ENCODE assay signal across 13 mouse cellular contexts in the genomic region with DNA sequence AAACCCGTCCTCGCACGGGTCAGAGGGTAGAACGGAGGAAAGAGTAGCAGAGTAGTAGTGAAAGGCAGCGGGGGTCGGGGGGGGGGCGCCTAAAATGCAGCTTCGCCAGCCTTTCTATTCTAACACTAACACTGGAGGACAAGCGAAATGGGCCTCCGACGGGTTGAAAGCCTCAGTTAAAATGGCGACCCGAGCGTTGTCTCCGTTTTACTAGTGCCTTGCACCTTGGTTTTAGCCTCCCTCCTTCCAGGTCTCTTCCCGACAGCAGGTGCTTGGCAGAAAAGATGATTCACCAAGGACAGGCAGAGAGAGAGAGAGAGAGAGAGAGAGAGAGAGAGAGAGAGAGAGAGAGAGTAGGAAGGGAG. TPM values are rescaled to one million over a fixed set of nuclear protein-coding genes. Genes with fewer than 3 reads are reported as not detected.
A peak's percentile ranks its signal among the peaks of the same experiment; 100 is the strongest.
DNase-seq lines count a peak whose midpoint lies in the region; ATAC-seq and TF ChIP-seq lines count a peak whose summit lies in the region.
"Had no signal": no experiment of that assay in that cellular context is flagged by ENCODE, and none has a peak within 500 bp of the region (broad histone marks: within the 10 kb centered on the region; RNA-seq: fewer than 3 reads in every experiment).

No protein-coding gene starts in this region.

- no peak overlapping the region for H3K27ac ChIP-seq in liver, embryonic 11.5 days (ENCODE audit: low read depth, low read length)
- 0 out of 2 replicates have a peak overlapping the region, but pooled peaks have one; percentile 20 for H3K27ac ChIP-seq in embryonic facial prominence, embryonic 10.5 days (replicated peaks)
- H3K27ac ChIP-seq in hindbrain, embryonic 16.5 days (ENCODE audit: low read depth, low read length) = peak overlapping the region; percentile 57; the same call in 1 of the 2 replicates
- peak overlapping the region; percentile 63 for H3K27ac ChIP-seq in olfactory bulb, adult 2 months (ENCODE audit: insufficient read depth, low read depth, low read length)
- H3K27ac ChIP-seq: macrophage had no signal

- H3K27me3 ChIP-seq in liver, embryonic 11.5 days (replicated peaks; ENCODE audit: control insufficient read depth, insufficient read depth, low read length) = peaks cover 100% of the 10 kb centered on the region
- H3K27me3 ChIP-seq in embryonic facial prominence, embryonic 10.5 days (replicated peaks; ENCODE audit: low read depth, poor library complexity, severe bottlenecking) = peaks cover 100% of the 10 kb centered on the region
- peaks cover 19% of the 10 kb centered on the region for H3K27me3 ChIP-seq in hindbrain, embryonic 16.5 days (replicated peaks; ENCODE audit: control insufficient read depth, insufficient read depth, low read length)

- no peak for DNase-seq in liver, embryonic 11.5 days (ENCODE audit: low spot score)
- DNase-seq in liver = no peak
- DNase-seq in embryonic facial prominence, embryonic 10.5 days (ENCODE audit: low spot score) = no peak
- no peak for DNase-seq in MN1 (ENCODE audit: low spot score)
- no peak for DNase-seq in left cerebral cortex, postnatal 4 days
- DNase-seq in gastrocnemius, postnatal 36 days = no peak
- DNase-seq: layer of hippocampus, postnatal 36 days; right cerebral cortex, postnatal 4 days; thymus, postnatal 36 days had no signal

- no peak for TF ChIP-seq POLR2A in olfactory bulb, adult 2 months (IDR thresholded peaks at IDR 0.05; ENCODE audit: insufficient read depth, low read depth, low read length)

- no peak overlapping the region for H3K9ac ChIP-seq in liver, embryonic 11.5 days (ENCODE audit: low read depth, low read length)
- H3K9ac ChIP-seq in hindbrain, embryonic 16.5 days (ENCODE audit: low read depth, low read length) = peak overlapping the region; percentile 15; the same call in 1 of the 2 replicates

- no peak overlapping the region for H3K4me3 ChIP-seq in liver, embryonic 11.5 days (ENCODE audit: low read depth, low read length)
- peak overlapping the region; percentile 61 for H3K4me3 ChIP-seq in embryonic facial prominence, embryonic 10.5 days
- peak overlapping the region; percentile 50 for H3K4me3 ChIP-seq in hindbrain, embryonic 16.5 days (ENCODE audit: low read length)
- H3K4me3 ChIP-seq in olfactory bulb, adult 2 months (ENCODE audit: insufficient read depth, low read depth, low read length) = peak overlapping the region; percentile 27

- intact Hi-C loops in left cerebral cortex, postnatal 4 days (cut with DNase I) = loop anchor here (10.0 kb wide), 1 partner anchor 232 kb away; a partner anchor contains a TSS
- intact Hi-C loops in gastrocnemius, postnatal 36 days (cut with DNase I) = loop anchor here (10.0 kb wide), 1 partner anchor 332 kb away; a partner anchor contains a TSS

- peaks cover 15% of the 10 kb centered on the region for H3K4me1 ChIP-seq in liver, embryonic 11.5 days (replicated peaks; ENCODE audit: control insufficient read depth, insufficient read depth, low read length)
- peaks cover 68% of the 10 kb centered on the region for H3K4me1 ChIP-seq in embryonic facial prominence, embryonic 10.5 days
- peaks cover 8% of the 10 kb centered on the region for H3K4me1 ChIP-seq in hindbrain, embryonic 16.5 days (ENCODE audit: control insufficient read depth, insufficient read depth, low read depth, low read length)
- peaks cover 42% of the 10 kb centered on the region for H3K4me1 ChIP-seq in olfactory bulb, adult 2 months (ENCODE audit: control insufficient read depth, insufficient read depth, low read length)

- H3K36me3 ChIP-seq in liver, embryonic 11.5 days (ENCODE audit: control insufficient read depth, insufficient read depth, low read length) = no peaks in the 10 kb centered on the region
- H3K36me3 ChIP-seq in embryonic facial prominence, embryonic 10.5 days (replicated peaks) = no peaks in the 10 kb centered on the region
- H3K36me3 ChIP-seq in hindbrain, embryonic 16.5 days (ENCODE audit: control insufficient read depth, insufficient read depth, low read length) = no peaks in the 10 kb centered on the region

- no peak for TF ChIP-seq CTCF in olfactory bulb, adult 2 months (IDR thresholded peaks at IDR 0.05; ENCODE audit: insufficient read depth, low read depth, low read length)

- H3K4me2 ChIP-seq in liver, embryonic 11.5 days = peak overlapping the region; percentile 14; the same call in 1 of the 2 replicates
- H3K4me2 ChIP-seq in hindbrain, embryonic 16.5 days (ENCODE audit: low read length) = peak overlapping the region; percentile 57

- no peak for ATAC-seq in liver, embryonic 11.5 days (replicated peaks; ENCODE audit: low FRiP score)
- ATAC-seq in hindbrain, embryonic 16.5 days = no peak

- no peaks in the 10 kb centered on the region for H3K9me3 ChIP-seq in liver, embryonic 11.5 days (ENCODE audit: control insufficient read depth, low read length)
- no peaks in the 10 kb centered on the region for H3K9me3 ChIP-seq in embryonic facial prominence, embryonic 10.5 days
- no peaks in the 10 kb centered on the region for H3K9me3 ChIP-seq in hindbrain, embryonic 16.5 days (ENCODE audit: control insufficient read depth, low read length)

- WGBS in liver, embryonic 11.5 days = 2% methylated on average over 16 of the region's 16 CpGs
- WGBS in embryonic facial prominence, embryonic 10.5 days = under 1% methylated on average over 16 of the region's 16 CpGs
- WGBS in hindbrain, embryonic 16.5 days = 1% methylated on average over 16 of the region's 16 CpGs
- 25% methylated on average over 16 of the region's 16 CpGs for WGBS in olfactory bulb, adult 2 months

RNA-seq across cellular contexts. Expression of a gene that starts 3.9 kb away (rescaled TPM):
- 0.26 TPM in 1 of 2 replicates, not detected in the other for polyA plus RNA-seq in liver, embryonic 11.5 days (2014; fragmentation: Nextera tagmentation; extraction: Ambion mirVana)
- 13.0 and 22.3 TPM in 2 replicates for polyA plus RNA-seq in embryonic facial prominence, embryonic 10.5 days (2016; fragmentation: Nextera tagmentation; extraction: Ambion mirVana)
- 40.7 and 43.8 TPM in 2 replicates for polyA plus RNA-seq in hindbrain, embryonic 16.5 days (2015; fragmentation: Nextera tagmentation; extraction: Ambion mirVana)
- polyA plus RNA-seq in olfactory bulb, adult 2 months (2012; ENCODE audit: insufficient read depth, insufficient read length, low replicate concordance, missing spikeins) = not detected in 2 replicates
- 10 to 100 TPM; 11.5 to 13.9 TPM for total RNA-seq in left cerebral cortex, postnatal 4 days (2021)
- not detected for total RNA-seq in gastrocnemius, postnatal 36 days (2021)
- total RNA-seq: heart, adult 18-20 months had no signal
- polyA plus RNA-seq: macrophage had no signal
